Mouse (Mus musculus) right cerebral cortex, postnatal 14 days (tissue): ENCODE measurements around the gene Rhot1.

Experiments used
- DNase-seq: peaks from one replicate; pipeline ENCODE4 v3.0.0; 2022

The Rhot1 gene

GRCm38 (mm10) chr11:80291004-80291403 is 82.2 kb downstream of the Rhot1 start:
- no peak for DNase-seq

DNA sequence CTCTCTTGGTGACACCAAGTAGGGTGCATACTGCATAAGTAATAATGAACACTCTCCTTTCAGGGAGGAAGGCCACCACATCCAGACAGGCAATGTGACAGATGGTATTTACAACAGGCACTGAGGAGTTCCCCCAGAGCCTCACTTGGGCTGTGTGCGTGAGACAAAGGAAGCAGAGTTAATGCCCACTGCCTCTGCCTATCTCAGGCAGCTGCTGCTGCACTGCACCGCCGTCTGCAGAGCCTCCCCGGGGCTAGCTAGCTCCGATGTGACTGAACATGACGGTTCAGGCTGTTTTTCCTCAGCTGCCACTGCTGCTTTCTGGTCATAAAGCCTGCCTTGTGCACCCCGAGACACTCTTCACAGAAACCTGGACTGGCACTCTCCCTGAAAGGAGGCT is 83.6 kb downstream of the Rhot1 start:
- no peak for DNase-seq

DNA sequence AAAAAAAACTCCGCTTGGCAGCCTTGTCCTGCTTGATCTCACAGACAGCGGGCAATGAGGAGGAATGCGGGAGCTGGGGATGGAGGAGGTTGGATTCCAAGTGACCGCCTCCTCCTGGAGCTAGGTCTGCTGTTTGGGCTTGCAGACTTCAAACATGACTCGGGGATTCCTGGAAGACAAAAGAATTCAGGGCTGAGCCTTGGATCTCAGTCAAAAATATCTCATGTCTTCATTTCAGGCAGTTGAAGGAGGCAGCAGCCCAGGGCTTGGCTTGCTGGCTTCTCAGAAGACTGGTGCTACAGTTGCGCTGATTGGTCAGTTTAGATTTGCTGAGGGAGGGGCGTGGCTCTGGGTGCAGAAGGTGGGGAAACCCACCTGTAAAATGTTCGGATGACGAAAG is 86.2 kb downstream of the Rhot1 start:
- DNase-seq: no peak

DNA sequence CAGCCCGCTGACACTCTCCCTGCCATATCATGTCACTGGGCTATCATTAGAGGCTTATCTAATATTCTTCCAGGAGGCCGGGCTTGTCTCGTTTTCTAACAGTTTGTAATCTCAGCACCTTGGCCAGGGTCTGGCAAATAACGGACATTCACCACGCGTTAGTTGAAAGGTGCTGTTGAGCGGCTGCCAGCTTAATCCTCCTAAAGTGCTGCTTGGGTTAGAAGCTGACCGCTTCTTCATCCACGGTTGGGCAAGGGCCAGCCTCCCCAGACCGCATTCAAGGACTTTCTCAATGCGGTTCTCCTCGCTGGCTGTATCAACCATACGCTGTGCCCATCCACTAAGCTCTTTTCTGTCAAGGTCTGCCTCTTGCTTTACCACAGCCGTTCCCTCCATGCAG is 87.0 kb downstream of the Rhot1 start:
- no peak for DNase-seq

- no peak for DNase-seq
Observed at GRCm38 (mm10) chr11:80299513-80300235, 90.9 kb downstream of the Rhot1 start.

- peak; percentile 65 for DNase-seq
Observed at GRCm38 (mm10) chr11:80300551-80301315, 91.9 kb downstream of the Rhot1 start, which contains the start of gene Rhbdl3. Rhbdl3 (plus strand) TSS chr11:80300912.

DNA sequence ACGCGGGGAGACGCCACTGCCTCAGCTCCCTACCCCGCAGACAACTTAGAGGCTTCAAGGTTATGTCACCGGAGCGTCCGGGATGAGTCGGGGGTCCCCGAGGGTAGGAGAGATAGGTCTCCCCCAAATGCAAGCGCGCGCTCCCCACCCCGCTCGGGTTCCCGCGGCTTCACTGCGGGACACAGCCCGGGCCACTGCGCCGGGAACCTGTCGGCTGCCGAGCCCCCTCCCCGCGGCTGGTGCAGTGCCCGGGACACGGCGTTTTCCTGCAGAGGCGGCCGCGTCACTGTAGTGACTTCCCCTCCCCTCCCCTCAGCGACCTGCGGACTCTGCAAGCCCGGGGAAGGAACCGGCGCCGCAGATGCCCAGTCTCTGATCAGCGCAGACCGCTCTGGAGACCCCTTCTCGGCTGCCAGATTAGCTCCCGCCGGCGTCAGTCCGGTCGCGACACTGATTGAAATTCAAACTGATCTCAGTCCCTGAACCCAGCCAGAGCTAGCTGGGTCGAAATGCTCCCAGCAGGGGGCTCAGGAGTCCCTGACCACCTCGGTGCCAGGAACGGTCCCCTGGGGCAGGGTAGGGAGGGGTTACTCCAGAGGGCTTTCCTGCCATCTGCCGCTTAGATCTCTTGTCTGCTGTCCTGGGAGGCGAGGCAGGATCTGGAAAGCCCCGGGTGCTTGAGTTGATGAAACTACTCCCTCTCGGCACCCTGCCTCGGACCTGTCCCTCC is 92.7 kb downstream of the Rhot1 start:
- peak; percentile 47 for DNase-seq

- DNase-seq: no peak
Observed at GRCm38 (mm10) chr11:80302046-80302390, 93.2 kb downstream of the Rhot1 start.

DNA sequence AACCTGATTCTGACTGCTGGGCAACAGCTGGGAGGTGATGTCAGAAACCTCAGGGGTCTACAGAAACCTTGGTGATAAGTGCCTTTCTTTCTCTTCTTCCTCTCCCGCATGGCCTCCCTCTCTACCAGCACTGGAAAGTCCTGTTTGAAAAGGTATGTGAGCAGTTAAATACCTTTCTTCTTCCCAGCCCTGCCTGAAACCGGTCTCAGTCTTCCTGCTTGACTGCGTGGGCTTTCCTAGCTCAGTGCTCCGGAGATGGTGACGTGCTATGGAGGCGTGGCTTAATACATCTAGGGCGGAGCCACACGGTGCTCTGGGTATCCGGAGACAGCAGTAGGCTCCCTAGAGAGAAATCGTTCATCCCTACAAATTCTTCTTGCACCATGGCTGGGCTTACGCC is 93.7 kb downstream of the Rhot1 start:
- peak; percentile 71 for DNase-seq

GRCm38 (mm10) chr11:80303746-80304145 is 94.9 kb downstream of the Rhot1 start:
- DNase-seq: no peak

DNA sequence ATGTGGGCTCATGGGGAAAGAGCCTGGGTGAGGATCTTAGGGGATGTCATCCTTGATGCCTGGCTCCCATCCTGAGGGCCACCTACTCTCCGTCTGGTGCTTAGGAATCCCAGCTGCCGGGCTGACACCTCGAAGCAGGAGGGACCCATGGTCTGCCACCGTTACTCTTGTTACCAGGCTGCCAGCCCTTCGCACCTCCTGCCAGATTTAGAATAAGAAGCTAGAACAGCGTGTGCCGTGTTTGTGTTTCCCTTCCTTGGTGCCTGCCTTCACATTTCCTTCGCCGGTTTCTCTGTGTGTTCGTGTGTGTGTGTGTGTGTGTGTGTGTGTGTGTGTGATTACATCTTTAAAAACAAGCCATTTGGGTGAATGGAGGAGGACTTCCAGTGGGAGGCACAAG is 96.0 kb downstream of the Rhot1 start:
- peak; percentile 42 for DNase-seq

DNA sequence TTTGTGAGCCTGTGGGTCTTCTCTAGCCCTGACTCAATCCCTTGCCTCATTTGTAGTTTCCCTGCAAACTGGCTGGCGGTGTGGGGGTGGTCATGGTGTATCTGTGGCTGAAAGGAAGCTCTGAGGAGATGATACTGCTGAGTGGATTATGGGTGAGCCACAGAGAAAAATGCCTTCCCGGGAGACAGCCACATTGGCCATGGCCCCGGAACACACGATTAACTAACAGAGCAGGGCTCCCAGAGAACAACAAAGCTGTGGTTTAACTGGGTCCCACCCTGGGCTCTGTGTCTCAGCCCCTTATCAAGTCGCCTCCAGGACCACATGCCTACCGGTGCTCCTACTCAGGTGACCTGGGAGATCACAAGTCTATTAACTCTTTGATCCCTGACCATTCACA is 99.7 kb downstream of the Rhot1 start:
- DNase-seq: no peak

- DNase-seq: no peak
Observed at GRCm38 (mm10) chr11:80311271-80311670, 102.5 kb downstream of the Rhot1 start.

DNA sequence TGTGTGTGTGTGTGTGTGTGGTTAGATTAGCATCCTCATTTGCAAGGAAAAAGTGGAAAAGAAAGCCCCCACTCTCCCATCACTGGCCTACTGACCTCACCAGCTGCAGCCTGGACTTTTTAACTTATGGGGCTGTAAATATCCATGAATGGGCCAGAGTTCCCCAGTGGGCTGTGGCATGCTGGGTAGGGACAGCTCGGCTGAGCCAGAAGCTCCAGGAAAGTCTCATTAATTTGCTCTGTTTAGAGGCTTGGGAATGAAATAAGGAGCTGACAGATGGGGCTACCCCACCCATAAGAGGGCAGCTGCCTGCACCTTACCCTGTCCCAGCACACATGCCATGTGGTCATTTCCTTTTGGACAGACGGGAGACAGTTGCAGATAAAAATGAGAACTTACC is 103.2 kb downstream of the Rhot1 start:
- no peak for DNase-seq

DNA sequence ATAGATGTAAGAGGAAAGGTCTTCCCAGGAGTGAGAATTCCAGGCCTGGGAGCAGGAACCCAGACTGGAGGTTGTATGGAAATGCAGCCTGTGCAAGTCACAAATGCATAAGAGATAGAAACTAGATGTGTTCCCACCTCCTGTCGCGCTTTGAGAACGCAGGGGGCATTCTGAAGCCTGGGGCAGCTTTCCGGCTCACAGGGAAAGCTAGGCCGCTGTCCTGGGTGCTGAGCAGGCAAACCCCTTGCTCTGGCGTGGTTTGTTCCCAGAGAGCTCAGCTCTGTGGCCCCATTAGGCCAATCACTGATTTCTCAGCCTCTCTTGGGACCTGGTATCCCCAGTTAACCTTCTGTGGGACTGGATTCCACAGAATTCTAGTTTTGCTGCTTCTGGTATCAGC is 103.7 kb downstream of the Rhot1 start:
- no peak for DNase-seq

DNA sequence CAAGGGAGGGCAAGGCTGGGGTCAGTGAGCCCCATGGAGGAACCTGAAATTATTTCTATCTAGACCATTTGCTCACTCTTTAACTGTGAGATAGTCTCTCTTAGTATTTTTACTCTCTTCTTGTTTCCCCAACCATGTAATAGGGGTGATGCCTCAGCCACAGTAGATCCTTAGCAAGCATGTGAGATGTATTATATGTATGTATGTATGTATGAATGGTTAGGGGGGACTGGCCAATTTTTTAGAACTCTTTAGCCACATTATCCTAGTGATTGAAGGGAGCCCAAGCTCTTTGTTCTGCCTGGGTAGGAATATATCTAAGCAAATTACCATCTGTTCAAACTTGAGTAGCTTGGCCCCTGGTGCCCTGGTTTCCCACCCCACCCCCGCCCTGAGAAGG is 104.6 kb downstream of the Rhot1 start:
- no peak for DNase-seq

- no peak for DNase-seq
Observed at GRCm38 (mm10) chr11:80313944-80314343, 105.1 kb downstream of the Rhot1 start.

DNA sequence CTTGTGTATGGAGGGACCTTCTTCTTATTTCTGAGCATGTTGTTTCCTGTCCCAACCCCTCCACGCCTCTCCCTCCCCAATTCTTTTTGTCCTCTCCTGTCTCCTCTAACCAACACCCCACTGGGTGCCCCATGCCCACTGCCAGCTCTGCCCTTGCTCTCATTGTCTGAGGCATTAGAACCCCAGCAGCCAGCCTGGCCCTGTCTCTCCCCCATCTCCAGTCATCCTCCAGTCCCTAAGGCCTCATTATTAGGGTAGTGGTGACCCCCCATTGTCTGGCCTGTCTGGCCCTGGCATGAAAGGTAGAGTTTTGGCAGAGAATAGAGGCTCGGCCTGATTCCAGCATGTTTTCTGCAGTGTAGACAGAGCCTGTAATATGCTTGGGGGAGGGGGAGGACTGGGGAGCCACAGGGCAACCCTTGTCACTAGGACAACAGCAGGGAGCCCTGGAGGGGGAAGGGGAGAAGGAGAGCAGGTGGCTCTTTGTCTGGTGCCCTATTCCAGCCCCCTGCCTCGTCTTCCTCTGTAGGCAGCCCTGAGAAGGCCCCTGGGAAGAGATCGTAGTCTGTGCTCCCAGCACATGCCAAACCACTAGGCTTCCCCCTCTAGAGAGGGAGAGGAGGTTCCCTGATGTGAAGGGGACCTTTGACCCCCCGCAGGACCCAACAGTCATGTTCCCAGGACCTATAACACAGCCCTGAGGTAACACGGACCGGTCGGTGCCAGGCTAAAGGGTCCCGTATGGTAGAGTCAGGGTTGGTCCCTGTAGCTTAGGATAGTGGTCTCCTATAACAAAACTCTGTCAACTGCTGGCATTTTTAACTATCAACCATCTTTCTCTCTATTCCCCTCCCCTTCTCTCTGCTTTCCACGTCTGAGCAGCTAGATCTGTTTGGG is 107.2 kb downstream of the Rhot1 start:
- DNase-seq: no peak
